Mouse (Mus musculus) myocyte (in vitro differentiated cells): ENCODE measurements at regions not wholly inside any gene's neighbourhood (a gene's known extent, or its start where the extent isn't known, plus 50 kb on each side); places are given as distances from the start of the nearest gene placed in this dataset.

Experiments used
- E2F4 ChIP-seq: IDR thresholded peaks from one replicate; pipeline ENCODE4 v1.6.1; 2011; ENCODE audit warnings: mild to moderate bottlenecking, control low read depth, moderate library complexity; ENCODE audit not compliant: insufficient read depth
- MAX ChIP-seq: IDR thresholded peaks from one replicate; pipeline ENCODE4 v1.6.1; 2011; ENCODE audit warnings: low read depth, mild to moderate bottlenecking, control low read depth
- MYOD1 ChIP-seq, 3 experiments: IDR thresholded peaks; one replicate each; pipeline ENCODE4 v1.6.1; 2011; ENCODE audit warnings: control low read depth in 2 of 3, low read depth in 2 of 3, mild to moderate bottlenecking in 2 of 3, moderate library complexity in 1 of 3; ENCODE audit not compliant: insufficient read length in 2 of 3, control insufficient read depth in 1 of 3
- MYOG ChIP-seq, 3 experiments: IDR thresholded peaks; one replicate each; pipeline ENCODE4 v1.6.1; 2011; ENCODE audit warnings: control low read depth in 2 of 3, low read depth in 2 of 3, mild to moderate bottlenecking in 2 of 3; ENCODE audit not compliant: insufficient read length in 2 of 3, control insufficient read depth in 1 of 3, insufficient read depth in 1 of 3
- POLR2A ChIP-seq: IDR thresholded peaks from one replicate; pipeline ENCODE4 v1.6.1; 2011; ENCODE audit warnings: low read depth, mild to moderate bottlenecking, control low read depth, moderate library complexity; ENCODE audit not compliant: insufficient read length
- POLR2AphosphoS2 ChIP-seq: IDR thresholded peaks from one replicate; pipeline ENCODE4 v1.6.1; 2011; ENCODE audit warnings: low read depth, control low read depth; ENCODE audit not compliant: insufficient read length
- SRF ChIP-seq: IDR thresholded peaks from one replicate; pipeline ENCODE4 v1.6.1; 2011; ENCODE audit warnings: low read depth; ENCODE audit not compliant: control insufficient read depth, insufficient read length
- USF1 ChIP-seq: IDR thresholded peaks from one replicate; pipeline ENCODE4 v1.6.1; 2011; ENCODE audit warnings: low read depth, mild to moderate bottlenecking, control low read depth, moderate library complexity

- TF ChIP-seq POLR2A (no peak), USF1 (no peak), E2F4 (no peak), MAX (no peak), POLR2AphosphoS2 (no peak), MYOG (IDR thresholded peaks at IDR 0.05; ENCODE audit: control insufficient read depth in 1 of 3, insufficient read depth in 1 of 3, insufficient read length in 2 of 3, low read depth in 2 of 3) (no peak), MYOD1 (IDR thresholded peaks at IDR 0.05; ENCODE audit: control insufficient read depth in 1 of 3, insufficient read length in 2 of 3, low read depth in 2 of 3) (no peak), SRF (no peak)
Measured at GRCm38 (mm10) chr11:71912626-71913025, 124.7 kb downstream of the Aipl1 start.
